Mouse (Mus musculus): ENCODE measurements around the gene Rrp9.
"Not testable (repeated sequence)": the region's sequence is repeated elsewhere in the genome, so short reads cannot be mapped to it uniquely, and the experiment has no call there.

The Rrp9 gene

GRCm38 (mm10) chr9:106475046-106475445, 717 bp upstream of the Rrp9 start:
- peak; percentile 16 to 50 for DNase-seq

GRCm38 (mm10) chr9:106476002-106476923, 500 bp downstream of the Rrp9 start:
- no peak for DNase-seq

GRCm38 (mm10) chr9:106476924-106477484, 1.2 kb downstream of the Rrp9 start, which contains the start of gene Parp3:
Gene Parp3, minus strand, starts transcription at chr9:106476949.
- peak; percentile 98 to 99 for DNase-seq

- DNase-seq: peak in 1 of 2 experiments; percentile 14
These were observed 1.9 kb downstream of the Rrp9 start for GRCm38 (mm10) chr9:106477649-106478048.

- no peak for DNase-seq
These were observed 2.3 kb downstream of the Rrp9 start for GRCm38 (mm10) chr9:106478101-106478500.

GRCm38 (mm10) chr9:106480541-106480940, 4.8 kb downstream of the Rrp9 start:
- no peak for DNase-seq

GRCm38 (mm10) chr9:106481075-106481474, 5.3 kb downstream of the Rrp9 start:
- no peak for DNase-seq

GRCm38 (mm10) chr9:106481676-106482075, 5.9 kb downstream of the Rrp9 start:
- DNase-seq: no peak

GRCm38 (mm10) chr9:106482578-106483115, 6.9 kb downstream of the Rrp9 start:
- no peak for DNase-seq

- DNase-seq: no peak
These were observed 7.4 kb downstream of the Rrp9 start for GRCm38 (mm10) chr9:106483136-106483535.

- DNase-seq: no peak
These were observed 7.8 kb downstream of the Rrp9 start for GRCm38 (mm10) chr9:106483606-106484005.

GRCm38 (mm10) chr9:106485076-106485475, 9.3 kb downstream of the Rrp9 start:
- DNase-seq: no peak

GRCm38 (mm10) chr9:106487602-106488001, 11.8 kb downstream of the Rrp9 start:
- not testable (repeated sequence) for DNase-seq

- DNase-seq: no peak
These were observed 23.9 kb downstream of the Rrp9 start, which contains the start of gene Iqcf1 for GRCm38 (mm10) chr9:106499667-106500066. Gene Iqcf1, plus strand, starts transcription at chr9:106499967.

- no peak for DNase-seq
These were observed 26.1 kb downstream of the Rrp9 start for GRCm38 (mm10) chr9:106501846-106502245.

GRCm38 (mm10) chr9:106504246-106504645, 28.5 kb downstream of the Rrp9 start:
- DNase-seq: no peak

GRCm38 (mm10) chr9:106509356-106509755, 33.6 kb downstream of the Rrp9 start:
- no peak for DNase-seq

- DNase-seq: no peak
These were observed 37.1 kb downstream of the Rrp9 start for GRCm38 (mm10) chr9:106512729-106513450.

GRCm38 (mm10) chr9:106513566-106513965, 37.8 kb downstream of the Rrp9 start:
- DNase-seq: no peak

GRCm38 (mm10) chr9:106514273-106514672, 38.5 kb downstream of the Rrp9 start, which contains the start of gene Iqcf5:
Gene Iqcf5, plus strand, starts transcription at chr9:106514573.
- no peak for DNase-seq

GRCm38 (mm10) chr9:106519433-106519832, 43.7 kb downstream of the Rrp9 start:
- no peak for DNase-seq

- no peak for DNase-seq
These were observed 44.1 kb downstream of the Rrp9 start for GRCm38 (mm10) chr9:106519909-106520308.

- peak in 1 of 2 experiments; percentile 8 for DNase-seq
These were observed 56.1 kb downstream of the Rrp9 start for GRCm38 (mm10) chr9:106531833-106532232.
